Mouse (Mus musculus) thymus, postnatal 0 days (tissue): ENCODE results near the gene Zfp106. TPM values are rescaled to one million over a fixed set of nuclear protein-coding genes. Genes with fewer than 3 reads are reported as not detected.

Source experiments
- DNase-seq: peaks from one replicate; pipeline ENCODE4 v3.0.0-alpha.2; 2015; ENCODE audit warnings: low spot score
- polyA plus RNA-seq: library from polyadenylated mRNA; unstranded; fragments of >200 nt; fragmentation: Nextera tagmentation; extraction: Ambion mirVana; gene quantifications from 2 replicates; pipeline ENCODE4 v1.2.1, GENCODE M21; 2015

Zfp106 gene
- polyA plus RNA-seq, 1 experiment from 2014 or later, result 59.5 TPM

GRCm38 (mm10) chr2:120556868-120557267 lies 6.8 kb downstream of the Zfp106 start:
- DNase-seq, result no peak

- DNase-seq, result no peak
These were observed 18.9 kb downstream of the Zfp106 start for GRCm38 (mm10) chr2:120544732-120545131.

GRCm38 (mm10) chr2:120539778-120540208 lies 23.9 kb downstream of the Zfp106 start:
- no peak for DNase-seq

- no peak for DNase-seq
These were observed 24.3 kb downstream of the Zfp106 start for GRCm38 (mm10) chr2:120539333-120539732.

- DNase-seq, result no peak
These were observed 32.4 kb downstream of the Zfp106 start for GRCm38 (mm10) chr2:120531223-120531622.

GRCm38 (mm10) chr2:120529531-120529930 lies 34.1 kb downstream of the Zfp106 start:
- DNase-seq, result peak; percentile 21

- DNase-seq, result no peak
These were observed 36.9 kb downstream of the Zfp106 start for GRCm38 (mm10) chr2:120526771-120527170.

- DNase-seq, result no peak
These were observed 45.0 kb downstream of the Zfp106 start for GRCm38 (mm10) chr2:120518547-120519210.

GRCm38 (mm10) chr2:120514181-120514580 lies 49.5 kb downstream of the Zfp106 start:
- no peak for DNase-seq

GRCm38 (mm10) chr2:120503992-120504391 lies 59.7 kb downstream of the Zfp106 start:
- peak; percentile 56 for DNase-seq

- DNase-seq, result no peak
These were observed 60.5 kb downstream of the Zfp106 start for GRCm38 (mm10) chr2:120503094-120503493.

- peak; percentile 51 for DNase-seq
These were observed 61.0 kb downstream of the Zfp106 start for GRCm38 (mm10) chr2:120502605-120502990.

- peak; percentile 88 for DNase-seq
These were observed 61.6 kb downstream of the Zfp106 start for GRCm38 (mm10) chr2:120501931-120502604.

- DNase-seq, result peak; percentile 34
These were observed 62.3 kb downstream of the Zfp106 start for GRCm38 (mm10) chr2:120501136-120501918.

GRCm38 (mm10) chr2:120499971-120500471 lies 63.6 kb downstream of the Zfp106 start:
- peak; percentile 88 for DNase-seq

- DNase-seq, result no peak
These were observed 67.1 kb downstream of the Zfp106 start for GRCm38 (mm10) chr2:120496511-120496910.

GRCm38 (mm10) chr2:120493254-120493653 lies 70.4 kb downstream of the Zfp106 start:
- no peak for DNase-seq

GRCm38 (mm10) chr2:120484241-120484640 lies 79.4 kb downstream of the Zfp106 start:
- peak; percentile 72 for DNase-seq

GRCm38 (mm10) chr2:120482506-120483389 lies 80.9 kb downstream of the Zfp106 start:
- DNase-seq, result peak; percentile 82

- DNase-seq, result no peak
These were observed 81.7 kb downstream of the Zfp106 start for GRCm38 (mm10) chr2:120481921-120482320.

GRCm38 (mm10) chr2:120478600-120478999 lies 85.0 kb downstream of the Zfp106 start:
- peak; percentile 78 for DNase-seq
